Mouse (Mus musculus) testis, adult 2 months (tissue): ENCODE results near the gene Sdccag8. TPM values are rescaled to one million over a fixed set of nuclear protein-coding genes. Genes with fewer than 3 reads are reported as not detected.

Source experiments
- H3K27ac ChIP-seq: fragments of 200-500 bp; 2 replicates; pipeline ENCODE4 v1.5.1; 2012; ENCODE audit warnings: low read depth, low read length; ENCODE audit not compliant: control insufficient read depth, insufficient read depth
- H3K27me3 ChIP-seq: fragments of 200-500 bp; 2 replicates; pipeline ENCODE4 v1.6.1; 2012; ENCODE audit warnings: mild to moderate bottlenecking, low read length, moderate library complexity; ENCODE audit not compliant: control insufficient read depth, insufficient read depth
- H3K36me3 ChIP-seq: fragments of 200-500 bp; 2 replicates; pipeline ENCODE4 v1.6.1; 2012; ENCODE audit warnings: mild to moderate bottlenecking, low read length; ENCODE audit not compliant: control insufficient read depth, insufficient read depth
- H3K4me1 ChIP-seq: fragments of 200-500 bp; 2 replicates; pipeline ENCODE4 v1.6.1; 2012; ENCODE audit warnings: low read length; ENCODE audit not compliant: control insufficient read depth, insufficient read depth
- H3K4me3 ChIP-seq: fragments of 200-500 bp; 2 replicates; pipeline ENCODE4 v1.5.1; 2012; ENCODE audit warnings: low read depth, mild to moderate bottlenecking, low read length, moderate library complexity, mixed read lengths; ENCODE audit not compliant: control insufficient read depth
- CTCF ChIP-seq: fragments of 200-500 bp; IDR thresholded peaks from 2 replicates; pipeline ENCODE4 v1.5.1; 2012; ENCODE audit warnings: low read depth, mild to moderate bottlenecking, inconsistent platforms, low read length, moderate library complexity; ENCODE audit not compliant: control insufficient read depth, insufficient read depth, insufficient replicate concordance
- POLR2A ChIP-seq: fragments of 200-500 bp; IDR thresholded peaks from 2 replicates; pipeline ENCODE4 v1.6.1; 2012; ENCODE audit warnings: low read depth, mild to moderate bottlenecking, inconsistent platforms, low read length, moderate library complexity; ENCODE audit not compliant: control insufficient read depth
- polyA plus RNA-seq: library from polyadenylated mRNA; depleted of rRNA; stranded (reverse); fragments of >200 nt; gene quantifications from 2 replicates; pipeline ENCODE4 v1.2.3, GENCODE M21; 2012

The Sdccag8 gene
- polyA plus RNA-seq, 1 experiment: 17.4 TPM

GRCm38 (mm10) chr1:176915946-176916345 is 101.5 kb downstream of the Sdccag8 start:
- Histone ChIP-seq H3K27ac (no peak overlapping the region), H3K4me1 (no peaks in the 10 kb centered on the region), H3K36me3 (no peaks in the 10 kb centered on the region; the same call in 1 of the 2 replicates), H3K4me3 (no peak overlapping the region), H3K27me3 (no peaks in the 10 kb centered on the region)
- TF ChIP-seq POLR2A: no peak
- no peak for TF ChIP-seq CTCF

GRCm38 (mm10) chr1:176919486-176919885 is 105.0 kb downstream of the Sdccag8 start:
- H3K27me3 ChIP-seq: no peaks in the 10 kb centered on the region
- H3K27ac ChIP-seq: no peak overlapping the region
- peaks cover 1% of the 10 kb centered on the region; the same call in 1 of the 2 replicates for H3K36me3 ChIP-seq
- H3K4me3 ChIP-seq: no peak overlapping the region
- TF ChIP-seq POLR2A (no peak), CTCF (no peak)
- no peaks in the 10 kb centered on the region for H3K4me1 ChIP-seq

GRCm38 (mm10) chr1:176922842-176923241 is 108.4 kb downstream of the Sdccag8 start:
- TF ChIP-seq POLR2A (no peak), CTCF (no peak)
- peaks cover 1% of the 10 kb centered on the region; the same call in 1 of the 2 replicates for H3K36me3 ChIP-seq
- no peak overlapping the region for H3K27ac ChIP-seq
- H3K27me3 ChIP-seq: no peaks in the 10 kb centered on the region
- no peaks in the 10 kb centered on the region for H3K4me1 ChIP-seq
- H3K4me3 ChIP-seq: no peak overlapping the region

- Histone ChIP-seq H3K27me3 (no peaks in the 10 kb centered on the region), H3K4me3 (no peak overlapping the region), H3K4me1 (no peaks in the 10 kb centered on the region), H3K36me3 (0 out of 2 replicates have a peak, but pooled peaks cover 1% of the 10 kb centered on the region), H3K27ac (no peak overlapping the region)
- TF ChIP-seq POLR2A (no peak), CTCF (no peak)
Observed at GRCm38 (mm10) chr1:176926009-176926408, 111.5 kb downstream of the Sdccag8 start.

- Histone ChIP-seq H3K4me1 (no peaks in the 10 kb centered on the region), H3K27me3 (no peaks in the 10 kb centered on the region), H3K27ac (no peak overlapping the region), H3K4me3 (no peak overlapping the region), H3K36me3 (no peaks in the 10 kb centered on the region)
- TF ChIP-seq CTCF (no peak), POLR2A (no peak)
Observed at GRCm38 (mm10) chr1:176927312-176927711, 112.9 kb downstream of the Sdccag8 start.

GRCm38 (mm10) chr1:176929710-176930109 is 115.2 kb downstream of the Sdccag8 start:
- Histone ChIP-seq H3K27me3 (no peaks in the 10 kb centered on the region), H3K4me3 (no peak overlapping the region), H3K27ac (no peak overlapping the region), H3K4me1 (no peaks in the 10 kb centered on the region), H3K36me3 (no peaks in the 10 kb centered on the region)
- TF ChIP-seq CTCF (no peak), POLR2A (no peak)

GRCm38 (mm10) chr1:176930574-176930973 is 116.1 kb downstream of the Sdccag8 start:
- H3K4me3 ChIP-seq: no peak overlapping the region
- TF ChIP-seq CTCF: no peak
- TF ChIP-seq POLR2A: no peak
- H3K27ac ChIP-seq: no peak overlapping the region
- no peaks in the 10 kb centered on the region for H3K27me3 ChIP-seq
- no peaks in the 10 kb centered on the region for H3K36me3 ChIP-seq
- H3K4me1 ChIP-seq: no peaks in the 10 kb centered on the region
